Mouse (Mus musculus): ENCODE data around the gene Espn.

Espn gene

GRCm38 (mm10) chr4:152178344-152178864 is 26.2 kb upstream of the Espn start:
- no peak for DNase-seq (ENCODE audit: low spot score)

DNA sequence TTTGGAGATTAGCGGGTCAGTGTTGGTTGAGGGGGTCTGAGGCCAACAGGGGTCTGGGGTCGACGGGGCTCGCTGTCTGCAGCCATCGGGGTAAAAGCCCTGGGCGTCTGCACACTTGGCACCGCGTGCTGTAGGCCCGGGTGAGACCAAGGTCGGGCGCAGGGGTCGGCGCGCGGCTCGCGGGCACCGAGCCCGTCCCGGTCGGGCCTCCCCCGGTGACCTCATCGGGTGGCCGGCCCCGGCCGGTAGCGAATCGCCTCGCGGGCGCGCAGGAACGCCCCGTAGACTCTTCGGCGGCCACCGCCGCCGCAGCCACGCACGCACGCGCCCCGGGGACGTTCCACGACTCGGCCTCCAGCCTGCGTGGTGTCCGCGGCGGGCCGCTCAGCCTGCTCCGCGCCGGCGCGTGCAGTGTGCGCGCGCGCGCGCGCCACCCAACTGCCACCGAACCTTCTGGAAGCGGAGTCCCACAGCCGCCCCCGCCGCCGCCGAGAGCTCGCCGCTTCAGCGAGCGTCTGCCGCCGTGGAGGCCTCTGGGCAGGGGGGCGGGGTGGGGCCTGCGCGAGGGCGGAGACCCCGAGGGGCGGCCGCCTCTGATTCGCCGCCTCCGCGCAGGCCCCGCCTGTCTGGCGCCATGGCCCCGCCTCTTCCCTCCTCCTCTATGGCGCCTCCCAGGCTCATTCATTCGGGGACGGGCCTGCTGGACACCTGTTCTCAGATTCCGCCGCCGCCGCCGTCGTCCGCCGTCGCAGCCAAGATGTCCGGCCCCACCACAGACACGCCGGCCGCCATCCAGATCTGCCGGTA is 25.6 kb upstream of the Espn start, which contains the start of gene Acot7:
Gene Acot7, plus strand, starts transcription at position 598 of the 807 bp plus-strand sequence.
- peak; percentile 88 for DNase-seq (ENCODE audit: low spot score)

GRCm38 (mm10) chr4:152177174-152177536 is 25.0 kb upstream of the Espn start:
- DNase-seq (ENCODE audit: low spot score), result no peak

- no peak for DNase-seq (ENCODE audit: low spot score)
Observed at GRCm38 (mm10) chr4:152176638-152177037, 24.5 kb upstream of the Espn start.

DNA sequence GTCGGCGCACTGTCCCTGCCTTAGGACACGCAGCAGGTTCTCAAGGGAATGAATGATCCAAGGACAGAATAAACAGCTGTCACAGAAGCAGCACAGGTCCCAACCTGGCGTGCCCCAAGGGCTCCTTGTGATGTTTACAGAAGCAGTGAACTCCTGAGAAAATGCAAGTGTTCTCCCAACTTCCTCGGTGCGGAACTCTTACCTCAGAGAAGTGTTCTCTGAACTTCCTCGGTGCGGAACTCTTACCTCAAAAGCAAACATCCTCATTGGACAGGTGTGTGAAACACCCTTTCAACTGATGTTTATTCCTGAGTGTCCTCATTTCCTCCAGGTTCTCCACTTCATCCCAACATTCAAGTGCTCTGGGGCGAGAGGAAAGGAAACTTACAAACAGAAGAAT is 21.8 kb upstream of the Espn start:
- DNase-seq (ENCODE audit: low spot score), result no peak

DNA sequence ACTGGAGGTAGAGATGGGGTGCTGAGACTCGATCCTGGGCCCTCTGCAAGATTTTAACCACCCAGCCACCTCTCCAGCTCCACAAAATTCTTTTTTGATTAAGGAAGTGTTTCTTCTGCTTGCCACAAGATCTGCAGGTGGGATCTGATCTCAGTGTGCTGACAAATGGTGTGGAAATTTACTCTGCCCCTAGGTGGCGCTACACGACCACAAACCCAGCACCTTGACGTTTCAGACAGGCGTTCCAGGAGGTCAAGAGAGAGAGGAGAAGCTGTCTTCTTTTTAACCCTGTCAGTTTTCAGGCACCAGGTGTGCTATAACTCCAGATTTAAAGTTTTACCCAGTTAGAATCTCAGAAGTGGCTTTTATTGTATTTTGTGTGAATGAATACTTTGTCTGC is 20.9 kb upstream of the Espn start:
- peak; percentile 71 for DNase-seq (ENCODE audit: low spot score)

DNA sequence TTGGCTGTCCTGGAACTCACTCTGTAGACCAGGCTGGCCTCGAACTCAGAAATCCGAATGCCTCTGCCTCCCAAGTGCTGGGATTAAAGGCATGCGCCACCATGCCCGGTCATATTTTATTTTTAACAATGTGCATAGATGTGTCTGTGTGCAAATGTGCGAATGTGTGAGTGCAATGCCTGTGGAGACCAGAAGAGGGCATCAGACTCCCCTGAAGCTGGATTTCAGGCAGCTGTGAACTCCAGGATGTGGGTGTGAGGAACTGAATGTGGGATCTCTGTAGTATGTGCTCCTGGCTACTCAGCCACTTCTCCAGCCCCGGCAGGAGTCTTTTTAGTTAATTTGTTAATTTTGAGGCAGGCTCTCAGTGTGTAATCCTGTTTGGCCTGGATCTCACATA is 19.4 kb upstream of the Espn start:
- no peak for DNase-seq (ENCODE audit: low spot score)

DNA sequence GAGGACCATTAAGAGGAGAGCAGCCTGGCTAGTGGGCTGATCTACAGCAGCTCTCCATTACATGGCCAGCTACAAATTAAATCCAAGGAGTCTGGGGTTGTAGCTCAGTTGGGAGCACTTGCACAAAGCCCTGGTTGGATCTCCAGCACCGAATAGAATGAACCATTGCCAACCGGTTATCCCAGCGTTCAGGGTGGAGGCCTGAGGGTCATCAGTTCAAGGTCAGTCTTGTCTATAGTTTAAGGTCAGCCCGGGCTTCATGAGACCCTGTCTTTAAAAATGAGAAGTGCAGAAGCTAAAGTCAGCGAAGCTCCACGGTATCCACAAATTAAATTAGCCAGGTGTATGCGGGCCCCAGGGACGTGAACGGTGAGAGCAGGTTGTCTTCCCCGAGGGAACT is 18.1 kb upstream of the Espn start:
- no peak for DNase-seq (ENCODE audit: low spot score)

DNA sequence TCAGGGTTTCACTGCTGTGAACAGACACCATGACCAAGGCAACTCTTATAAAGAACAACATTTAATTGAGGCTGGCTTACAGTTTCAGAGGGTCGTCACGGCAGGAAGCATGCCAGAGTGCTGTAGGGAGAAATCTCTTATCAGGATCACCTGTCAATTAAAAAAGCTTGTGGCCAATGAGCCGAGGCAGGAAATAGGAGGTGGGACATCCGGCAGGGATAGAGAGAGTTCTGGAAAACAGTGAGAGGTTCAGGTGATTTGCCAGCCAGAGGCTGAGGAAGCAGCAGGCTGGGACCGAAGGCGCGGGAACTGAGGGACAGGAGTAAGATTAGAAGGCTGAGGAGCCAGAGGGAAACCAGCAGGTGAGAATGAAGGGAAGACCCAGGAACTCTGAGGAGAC is 16.9 kb upstream of the Espn start:
- DNase-seq (ENCODE audit: low spot score), result no peak

- no peak for DNase-seq (ENCODE audit: low spot score)
Observed at GRCm38 (mm10) chr4:152168052-152168451, 15.9 kb upstream of the Espn start.

DNA sequence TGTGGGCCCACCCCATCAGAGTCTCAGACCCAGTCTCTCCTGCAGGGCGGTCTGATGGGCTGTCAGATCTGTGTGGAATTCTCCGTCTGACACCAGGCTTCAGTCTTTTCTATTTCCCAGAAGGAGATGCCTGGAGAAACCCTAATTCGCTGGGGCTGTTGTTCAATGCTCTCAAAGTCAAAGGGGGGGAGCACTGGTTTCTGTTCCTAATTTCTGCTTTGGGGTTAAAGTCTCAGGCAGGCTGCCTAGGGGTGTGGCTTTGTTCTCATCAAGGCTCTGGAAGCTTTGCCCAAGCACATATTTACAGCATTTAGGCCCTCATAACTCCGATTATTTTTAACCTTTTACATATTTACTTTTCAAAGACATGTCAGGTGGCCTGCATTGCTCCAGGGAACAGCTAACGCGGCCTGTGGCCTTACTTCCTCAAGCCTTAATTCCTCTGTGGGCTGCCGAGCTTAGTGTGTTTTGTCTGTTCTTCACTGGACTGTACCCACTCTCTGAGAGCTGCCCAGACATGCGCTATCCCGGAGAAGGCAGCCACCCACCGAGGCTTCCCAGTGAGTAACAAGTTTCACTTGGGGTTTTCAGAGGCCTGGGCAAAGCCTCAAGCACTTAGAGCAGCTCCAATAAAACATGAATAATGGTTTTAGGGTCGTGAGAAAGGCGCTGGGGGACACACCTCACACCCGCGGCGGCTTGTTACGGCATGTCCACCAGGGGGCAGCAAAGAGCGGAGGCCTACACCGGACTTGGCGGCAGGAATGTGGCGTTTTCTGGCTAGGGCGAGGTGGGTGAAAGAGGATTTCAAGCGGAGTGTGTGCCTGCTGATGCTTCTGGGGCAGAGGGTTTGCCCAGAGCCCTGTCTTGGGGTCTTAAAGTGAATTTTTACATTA is 13.1 kb upstream of the Espn start:
- DNase-seq (ENCODE audit: low spot score), result no peak

GRCm38 (mm10) chr4:152162748-152163147 is 10.6 kb upstream of the Espn start:
- DNase-seq (ENCODE audit: low spot score), result no peak

DNA sequence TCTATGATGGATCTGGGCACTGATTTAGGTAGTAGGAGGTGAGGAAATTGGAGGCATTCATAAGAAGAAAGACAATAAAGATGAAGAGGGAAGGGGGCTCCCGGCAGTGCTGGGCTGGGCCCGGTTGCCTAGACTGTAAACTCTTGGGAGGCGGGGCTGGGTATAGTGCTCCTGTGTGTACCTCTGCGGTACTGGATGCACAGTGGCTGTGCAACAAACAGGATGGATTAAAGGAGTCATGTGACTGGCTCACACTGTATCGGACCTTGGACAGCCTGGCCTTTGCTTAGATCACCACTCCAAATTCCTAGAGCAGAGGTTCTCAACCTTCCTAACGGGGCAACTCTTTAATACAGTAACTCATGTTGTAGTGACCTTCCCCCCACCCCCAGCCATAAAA is 9.4 kb upstream of the Espn start:
- no peak for DNase-seq (ENCODE audit: low spot score)

- DNase-seq (ENCODE audit: low spot score), result no peak
Observed at GRCm38 (mm10) chr4:152160748-152161147, 8.6 kb upstream of the Espn start.

DNA sequence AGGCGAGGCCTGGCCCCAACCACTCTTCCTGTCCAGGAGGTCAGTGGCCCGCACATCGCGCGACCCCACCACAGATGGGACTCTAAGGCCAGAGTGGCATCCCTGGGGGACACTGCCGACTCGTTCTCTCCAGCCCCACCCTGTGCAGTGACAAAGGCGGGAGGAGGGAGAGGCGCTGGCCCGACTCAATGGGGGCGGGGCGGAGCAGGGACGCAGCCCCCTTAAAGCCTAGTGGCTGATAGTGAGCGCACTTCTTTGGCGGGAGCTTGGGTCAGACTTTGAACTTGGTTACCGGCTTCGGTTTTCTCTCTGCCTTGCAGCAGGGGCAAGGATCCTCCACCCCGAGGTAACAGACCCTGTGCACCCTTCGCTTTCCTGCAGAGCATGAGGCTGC is 7.1 kb upstream of the Espn start:
- no peak for DNase-seq (ENCODE audit: low spot score)

DNA sequence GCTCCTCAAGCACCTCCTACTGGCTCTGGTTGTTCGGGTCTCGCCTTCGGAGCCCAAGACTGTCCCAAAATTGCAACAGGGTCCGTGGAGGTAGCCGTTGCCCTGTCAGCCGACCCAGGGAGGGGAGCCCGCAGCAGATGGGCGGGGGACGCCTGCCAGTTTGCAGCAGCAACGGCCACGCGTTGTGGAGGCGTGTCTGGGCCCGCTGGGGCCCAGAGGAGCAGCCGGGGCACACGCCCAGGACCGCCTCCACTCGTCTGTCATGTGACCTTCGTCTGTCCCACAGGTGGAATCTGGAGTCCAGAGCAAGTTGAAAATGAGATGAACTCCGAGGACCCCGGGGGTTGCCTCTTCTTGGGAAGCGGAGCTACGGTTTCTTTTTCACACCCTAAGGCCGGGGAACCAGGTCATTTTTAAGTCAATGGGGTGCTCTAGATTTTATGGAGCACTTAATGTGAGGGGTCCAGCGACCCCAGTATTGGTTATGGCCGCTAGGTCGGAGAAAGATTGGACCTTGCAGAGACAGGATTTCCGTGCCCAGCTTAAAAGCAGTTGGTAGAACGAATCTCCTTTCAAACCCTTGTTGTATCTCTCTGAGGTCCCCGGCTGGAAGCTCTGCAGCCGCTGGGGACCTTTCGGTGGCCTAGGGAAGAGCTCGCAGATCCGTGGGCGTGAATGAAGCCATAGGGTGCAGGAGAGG is 6.6 kb upstream of the Espn start, which contains the start of gene Hes2:
Gene Hes2, plus strand, starts transcription at position 283 of the 700 bp plus-strand sequence.
- no peak for DNase-seq (ENCODE audit: low spot score)

DNA sequence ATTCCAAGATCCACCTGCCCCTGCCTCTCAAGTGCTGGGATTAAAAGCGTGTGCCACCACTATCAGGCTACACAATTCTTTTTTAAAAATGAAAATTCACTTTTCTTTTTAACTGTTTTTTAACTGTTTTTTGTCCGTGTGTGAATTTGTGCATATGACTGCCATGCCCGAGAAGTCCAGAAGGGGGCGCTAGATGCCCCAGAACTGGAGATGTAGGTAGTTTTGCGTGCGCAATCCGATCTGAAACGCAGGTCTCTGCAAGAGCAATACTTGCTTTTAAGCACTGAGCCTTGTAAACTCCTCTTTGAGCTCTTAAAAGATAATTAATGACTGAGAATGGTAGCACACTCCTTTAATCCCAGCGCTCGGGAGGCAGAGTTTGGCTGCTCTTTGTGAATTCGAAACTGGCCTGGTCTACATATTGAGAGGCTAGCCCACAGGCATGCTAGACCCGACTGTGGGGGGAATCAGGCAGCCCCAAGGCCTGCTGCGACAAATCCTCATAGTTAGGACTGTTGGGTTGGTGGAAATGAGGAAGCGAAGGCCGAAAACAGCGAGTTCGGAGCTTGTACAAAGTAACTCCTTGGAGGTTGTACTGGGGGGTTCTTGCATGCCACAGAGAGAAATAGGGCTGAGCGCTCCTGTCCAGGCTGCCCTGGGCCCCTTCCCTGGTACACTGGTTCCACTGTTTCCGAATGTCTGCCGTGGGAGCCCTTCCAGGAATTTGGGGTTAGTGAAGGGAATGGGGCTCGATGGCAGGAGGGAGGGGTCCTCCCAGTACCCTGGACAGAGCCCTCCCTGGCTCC is 5.8 kb upstream of the Espn start:
- DNase-seq (ENCODE audit: low spot score), result no peak

- no peak for DNase-seq (ENCODE audit: low spot score)
Observed at GRCm38 (mm10) chr4:152155019-152155418, 2.8 kb upstream of the Espn start.

DNA sequence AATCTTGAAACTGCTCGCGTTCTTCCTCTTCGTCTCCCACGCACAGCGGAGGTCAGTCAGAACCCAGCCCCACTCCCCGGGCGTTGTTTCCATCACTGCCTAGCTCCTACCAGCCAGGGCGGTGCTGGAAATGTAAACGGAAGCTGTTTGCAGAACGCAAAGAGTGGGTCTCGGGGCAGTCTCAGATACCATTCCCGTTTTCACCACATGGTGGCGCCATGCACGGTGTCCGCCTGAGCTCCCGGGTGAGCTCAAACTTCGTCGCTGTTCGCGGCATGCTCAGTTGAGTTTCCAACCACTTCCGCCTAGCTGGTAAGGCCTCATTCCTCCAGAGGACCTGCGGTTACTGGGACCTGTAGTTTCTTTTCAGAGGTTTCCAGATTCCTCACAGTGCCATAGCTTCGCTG is 1.6 kb upstream of the Espn start:
- peak; percentile 62 for DNase-seq (ENCODE audit: low spot score)

DNA sequence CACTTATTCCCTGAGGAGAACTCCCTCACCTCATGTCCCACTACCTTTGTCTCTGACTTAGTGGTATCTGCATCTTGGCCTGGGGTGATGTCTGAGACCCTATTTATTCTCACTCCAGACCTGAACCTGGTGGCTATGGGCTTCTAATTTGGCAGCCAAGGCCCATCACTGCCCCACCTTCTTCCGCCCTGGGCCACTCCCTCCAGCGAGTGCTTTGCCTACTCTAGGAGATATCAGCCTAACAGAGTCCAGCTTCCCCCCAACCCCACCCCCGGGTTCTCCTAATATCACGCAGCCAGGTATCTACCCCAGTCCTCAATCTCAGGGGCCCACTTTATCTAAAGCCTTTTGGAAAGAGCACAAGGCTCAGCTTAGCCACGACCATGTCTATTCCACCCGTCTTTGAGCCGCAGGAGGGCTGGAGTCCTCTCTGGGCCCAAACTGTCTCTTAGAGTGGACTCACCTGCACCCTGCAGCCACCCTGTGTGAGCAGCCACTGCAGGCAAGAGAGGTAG is 663 bp downstream of the Espn start:
- no peak for DNase-seq (ENCODE audit: low spot score)

DNA sequence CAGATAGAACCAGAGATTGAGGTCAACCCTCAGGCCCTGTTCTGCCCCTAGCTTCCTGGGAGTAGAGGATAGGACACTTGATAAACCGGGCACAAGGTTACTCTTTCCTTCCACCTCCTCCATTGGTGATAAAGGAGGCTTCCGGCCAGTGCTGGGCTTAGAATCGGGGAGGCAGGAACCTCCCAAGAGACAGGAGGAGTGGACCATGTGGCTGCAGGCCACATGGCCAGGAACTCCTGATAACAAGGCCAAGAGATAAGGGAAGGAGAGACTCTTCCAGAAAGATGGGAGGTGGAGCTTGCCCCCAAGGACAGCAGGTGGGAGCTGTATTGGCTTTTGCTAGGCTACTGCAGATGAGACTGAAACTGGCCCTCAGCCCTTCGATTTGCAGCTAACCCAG is 1.6 kb downstream of the Espn start:
- DNase-seq (ENCODE audit: low spot score), result no peak
